Mouse (Mus musculus) adrenal gland, postnatal 36 days (tissue): ENCODE measurements at regions not wholly inside any gene's neighbourhood (a gene's known extent, or its start where the extent isn't known, plus 50 kb on each side); places are given as distances from the start of the nearest gene placed in this dataset.

ENCODE experiments used
- DNase-seq, 2 experiments: peaks; one replicate each; pipeline ENCODE4 v3.0.0; 2021; ENCODE audit warnings: mixed read lengths in 1 of 2

DNA sequence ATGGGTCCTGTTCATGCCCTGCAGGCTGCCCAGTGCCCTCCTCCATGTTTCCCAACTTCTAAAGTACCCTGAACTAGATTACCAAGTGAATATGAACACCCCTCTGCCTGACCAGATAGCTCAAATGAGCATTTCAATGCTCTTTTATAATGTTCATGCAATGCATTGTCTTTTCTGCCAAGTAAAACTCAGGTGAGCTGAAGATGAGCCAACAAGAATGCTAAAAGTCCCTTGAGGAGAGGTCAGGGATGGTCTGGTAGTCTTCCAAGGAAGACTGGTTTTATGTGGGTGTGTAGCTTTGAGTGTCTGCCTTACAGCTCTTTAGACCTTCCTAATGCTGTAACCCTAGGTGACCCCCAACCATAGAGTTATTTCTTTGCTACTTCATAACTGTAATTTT is 58.0 kb upstream of the Abca12 start:
- no peak for DNase-seq

- no peak for DNase-seq
Measured at GRCm38 (mm10) chr1:71483149-71483548, 68.4 kb upstream of the Abca12 start.

DNA sequence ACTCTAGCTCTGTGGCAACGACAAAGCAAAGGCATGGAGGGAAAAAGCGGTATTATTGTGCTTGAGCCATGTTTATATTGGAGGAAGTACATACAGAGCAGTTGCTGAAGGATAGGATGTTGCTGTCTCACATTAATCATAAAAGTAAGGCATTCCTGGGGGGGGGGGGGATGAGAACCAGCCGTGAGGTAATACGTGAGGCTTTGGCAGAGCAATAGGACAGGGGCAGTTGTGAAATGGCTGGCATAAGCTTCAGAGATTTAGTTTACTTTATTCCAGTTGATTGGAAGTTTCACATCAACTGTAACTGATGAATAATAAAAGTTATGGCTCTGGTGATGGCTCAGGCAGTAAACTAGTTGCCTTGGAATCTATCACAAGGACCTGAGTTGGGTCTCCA is 62.4 kb upstream of the Atic start:
- no peak for DNase-seq

GRCm38 (mm10) chr1:71505898-71506297 is 51.1 kb upstream of the Atic start:
- DNase-seq: peak in 1 of 2 experiments; percentile 11

DNA sequence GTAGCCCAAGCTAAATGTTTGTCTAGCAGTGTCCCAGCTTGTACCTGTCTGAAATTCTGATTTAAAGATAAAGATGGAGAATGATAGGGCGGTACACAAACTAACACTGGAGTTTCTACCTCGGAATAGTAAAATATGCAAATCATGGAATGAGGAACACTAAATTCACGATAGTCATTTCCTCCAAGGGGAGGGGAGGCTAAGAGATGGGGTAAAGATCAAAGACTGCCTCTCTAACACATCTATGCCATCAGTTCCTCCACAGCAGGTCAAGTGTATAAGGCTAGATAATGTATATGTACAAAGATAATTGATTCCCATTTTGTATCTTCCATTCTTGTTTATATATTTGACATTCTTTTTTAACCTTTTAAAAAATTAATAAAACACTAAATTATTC is 50.4 kb upstream of the Atic start:
- no peak for DNase-seq
